Mouse (Mus musculus) ES-Bruce4 (cell line): ENCODE measurements around the gene Tamm41. TPM values are rescaled to one million over a fixed set of nuclear protein-coding genes. Genes with fewer than 3 reads are reported as not detected.

Experiments used
- H3K27ac ChIP-seq: 2 replicates; pipeline ENCODE4 v1.5.1; 2012; ENCODE audit warnings: low read length, inconsistent platforms; ENCODE audit not compliant: insufficient read depth
- H3K27me3 ChIP-seq: 2 replicates; pipeline ENCODE4 v1.6.1; 2012; ENCODE audit warnings: mild to moderate bottlenecking, low read length, inconsistent platforms; ENCODE audit not compliant: control insufficient read depth, poor library complexity, insufficient read depth, severe bottlenecking
- H3K36me3 ChIP-seq: 2 replicates; pipeline ENCODE4 v1.6.1; 2012; ENCODE audit warnings: inconsistent platforms, mild to moderate bottlenecking, low read length, moderate library complexity; ENCODE audit not compliant: control insufficient read depth, poor library complexity, insufficient read depth, severe bottlenecking
- H3K4me1 ChIP-seq: one replicate; pipeline ENCODE4 v1.8.1; 2011; ENCODE audit warnings: low read length; ENCODE audit not compliant: control insufficient read depth, insufficient read depth
- H3K4me3 ChIP-seq: 2 replicates; pipeline ENCODE4 v1.5.1; 2011; ENCODE audit warnings: low read depth, mild to moderate bottlenecking, low read length
- H3K9ac ChIP-seq: 2 replicates; pipeline ENCODE4 v1.6.1; 2012; ENCODE audit warnings: low read depth, mild to moderate bottlenecking, inconsistent platforms; ENCODE audit not compliant: poor library complexity, severe bottlenecking
- H3K9me3 ChIP-seq: replicated peaks from 2 replicates; pipeline ENCODE4 v1.6.1; 2012; ENCODE audit warnings: mild to moderate bottlenecking, low read length, inconsistent platforms; ENCODE audit not compliant: control insufficient read depth, poor library complexity, insufficient read depth, severe bottlenecking
- CTCF ChIP-seq: IDR thresholded peaks from one replicate; pipeline ENCODE4 v1.8.1; 2011; ENCODE audit warnings: low read depth, low read length
- EP300 ChIP-seq: IDR thresholded peaks from 2 replicates; pipeline ENCODE4 v1.6.1; 2011; ENCODE audit warnings: low read depth, low read length; ENCODE audit not compliant: insufficient read depth
- POLR2A ChIP-seq: IDR thresholded peaks from one replicate; pipeline ENCODE4 v1.8.1; 2011; ENCODE audit warnings: low read length; ENCODE audit not compliant: insufficient read depth
- polyA plus RNA-seq: library from polyadenylated mRNA; stranded (reverse); fragments of >200 nt; gene quantifications from 2 replicates; pipeline ENCODE4 v1.2.4, GENCODE M21; 2011; ENCODE audit warnings: low read depth; ENCODE audit not compliant: missing spikeins, insufficient read depth, insufficient read length

Gene Tamm41
- 58.2 and 60.3 TPM in 2 replicates for polyA plus RNA-seq

DNA sequence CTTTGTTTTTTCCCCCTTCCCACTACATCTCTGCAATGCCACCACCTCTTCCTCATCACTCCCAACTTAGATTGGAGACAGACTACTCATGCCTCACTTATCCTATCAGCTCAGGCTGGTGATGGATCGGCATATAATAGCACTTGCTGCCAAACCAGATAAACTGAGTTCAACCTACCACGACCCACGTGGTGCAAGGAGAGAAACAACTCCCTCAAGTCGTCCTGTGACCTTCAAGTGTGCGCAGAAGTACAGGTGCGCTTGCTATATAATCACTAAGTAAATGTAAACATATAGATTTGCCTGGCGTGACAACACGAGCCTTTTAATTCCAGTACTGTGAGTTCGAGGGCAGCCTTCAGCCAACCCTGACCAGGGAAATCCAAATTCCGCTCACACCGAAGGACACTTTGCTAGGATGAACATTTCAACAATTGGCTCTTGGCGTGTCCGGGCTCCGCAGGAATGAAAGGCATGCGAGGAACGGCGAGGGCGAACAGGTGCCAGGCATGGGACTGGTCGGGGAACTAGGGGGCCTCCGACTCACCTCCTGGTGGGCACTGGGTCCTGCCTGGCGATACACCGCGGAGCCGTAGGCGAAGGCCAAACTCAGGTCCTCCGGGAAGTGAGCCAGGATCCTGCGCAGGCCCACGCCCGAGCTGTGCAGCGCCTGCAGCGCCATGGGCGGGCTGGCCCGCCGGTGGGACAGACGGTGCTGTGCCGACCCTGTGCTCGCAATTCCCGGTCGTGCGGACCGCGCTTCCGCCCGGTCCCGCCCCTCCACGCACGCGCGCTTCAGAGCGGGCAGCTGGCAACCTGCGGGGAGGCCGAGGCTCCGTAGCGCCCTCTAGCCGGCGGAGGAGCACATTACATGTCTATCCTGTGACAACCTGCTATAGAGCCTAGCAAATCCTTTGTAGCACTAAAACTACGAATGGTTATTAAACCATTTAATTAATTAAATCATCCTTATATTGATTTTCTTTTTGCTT is at the start of gene Tamm41:
Gene Tamm41 (minus strand): TSS at position 774 of the 992 bp plus-strand sequence.
- peak within 1 kb of the TSS; percentile 76 for H3K9ac ChIP-seq
- no peak within 1 kb of the TSS for H3K27ac ChIP-seq
- TF ChIP-seq CTCF, result peak; percentile 92
- TF ChIP-seq POLR2A, result peak; percentile 87
- TF ChIP-seq EP300, result no peak

DNA sequence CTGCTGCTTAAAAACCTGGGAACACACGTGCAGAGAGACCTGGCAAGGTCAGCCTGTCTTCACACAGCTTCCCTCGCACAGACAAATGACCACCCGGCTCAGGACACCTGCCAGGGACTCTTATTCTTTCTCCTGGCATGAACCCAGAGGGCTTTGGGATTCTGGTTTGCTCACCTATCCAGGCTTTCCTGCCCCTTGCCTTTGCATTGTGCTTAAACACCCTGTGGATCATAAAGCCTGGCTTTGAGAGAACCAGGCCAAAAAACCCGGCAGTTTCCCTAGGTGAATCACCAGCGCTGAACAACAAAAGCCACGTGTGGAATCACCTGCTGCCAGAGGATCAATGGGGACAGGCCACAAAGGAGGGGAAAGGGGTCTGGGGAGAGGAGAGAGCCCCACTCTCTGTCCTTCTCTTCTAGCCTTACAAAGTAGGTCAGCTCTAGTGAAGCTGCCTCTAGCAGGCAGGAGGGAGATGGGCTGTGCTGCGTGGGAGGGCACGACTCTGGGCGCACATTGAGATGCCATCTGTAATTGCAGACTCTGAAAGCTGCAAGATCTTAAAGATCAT is 47.7 kb upstream of the Tamm41 start:
- Histone ChIP-seq H3K9me3 (no peaks in the 10 kb centered on the region), H3K4me1 (no peaks in the 10 kb centered on the region), H3K9ac (no peak overlapping the region), H3K27me3 (no peaks in the 10 kb centered on the region), H3K27ac (no peak overlapping the region), H3K36me3 (no peaks in the 10 kb centered on the region), H3K4me3 (no peak overlapping the region)
- TF ChIP-seq EP300 (no peak), CTCF (no peak), POLR2A (no peak)

More for the DNA sequence above, at the start of gene Tamm41:
- Histone ChIP-seq H3K27me3 (no peaks in the 10 kb centered on the region), H3K36me3 (peaks cover 18% of the 10 kb centered on the region), H3K4me3 (peak within 1 kb of the TSS; percentile 98), H3K9me3 (no peaks in the 10 kb centered on the region), H3K4me1 (no peaks in the 10 kb centered on the region)

- H3K27ac ChIP-seq, result peak overlapping the region; percentile 18; the same call in 1 of the 2 replicates
- peaks cover 1% of the 10 kb centered on the region for H3K4me1 ChIP-seq
- no peaks in the 10 kb centered on the region for H3K27me3 ChIP-seq
- no peaks in the 10 kb centered on the region for H3K36me3 ChIP-seq
- TF ChIP-seq POLR2A (no peak), EP300 (no peak; the same call in 1 of the 2 replicates), CTCF (no peak)
- no peaks in the 10 kb centered on the region for H3K9me3 ChIP-seq
- H3K9ac ChIP-seq, result no peak overlapping the region
- H3K4me3 ChIP-seq, result no peak overlapping the region
Observed at GRCm38 (mm10) chr6:115076781-115077575, 39.3 kb upstream of the Tamm41 start.

DNA sequence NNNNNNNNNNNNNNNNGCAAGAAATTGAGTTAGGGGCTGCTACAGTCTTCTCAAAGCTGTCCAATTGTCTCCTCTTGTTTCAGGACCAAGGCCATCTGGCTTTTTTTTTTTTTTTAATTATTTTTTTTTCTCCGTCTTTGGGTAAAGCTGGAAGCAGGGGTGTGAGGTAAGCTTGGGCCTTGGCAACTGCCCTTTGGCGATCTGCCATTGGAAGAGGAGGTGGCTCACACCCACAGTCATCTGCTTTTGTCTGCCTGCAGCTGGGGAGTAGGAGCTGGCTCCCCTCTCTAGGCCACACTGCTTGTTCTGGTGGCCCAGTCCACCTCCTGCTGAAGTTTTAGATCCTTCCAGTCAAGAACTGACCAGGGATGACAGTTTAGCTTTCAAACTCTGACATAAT is 34.3 kb upstream of the Tamm41 start:
- H3K9ac ChIP-seq, result no peak overlapping the region
- no peak overlapping the region for H3K4me3 ChIP-seq
- H3K4me1 ChIP-seq, result peaks cover 4% of the 10 kb centered on the region
- TF ChIP-seq EP300, result no peak
- no peak for TF ChIP-seq CTCF
- TF ChIP-seq POLR2A, result no peak
- H3K9me3 ChIP-seq, result no peaks in the 10 kb centered on the region
- H3K27me3 ChIP-seq, result no peaks in the 10 kb centered on the region
- H3K36me3 ChIP-seq, result no peaks in the 10 kb centered on the region
- H3K27ac ChIP-seq, result no peak overlapping the region

DNA sequence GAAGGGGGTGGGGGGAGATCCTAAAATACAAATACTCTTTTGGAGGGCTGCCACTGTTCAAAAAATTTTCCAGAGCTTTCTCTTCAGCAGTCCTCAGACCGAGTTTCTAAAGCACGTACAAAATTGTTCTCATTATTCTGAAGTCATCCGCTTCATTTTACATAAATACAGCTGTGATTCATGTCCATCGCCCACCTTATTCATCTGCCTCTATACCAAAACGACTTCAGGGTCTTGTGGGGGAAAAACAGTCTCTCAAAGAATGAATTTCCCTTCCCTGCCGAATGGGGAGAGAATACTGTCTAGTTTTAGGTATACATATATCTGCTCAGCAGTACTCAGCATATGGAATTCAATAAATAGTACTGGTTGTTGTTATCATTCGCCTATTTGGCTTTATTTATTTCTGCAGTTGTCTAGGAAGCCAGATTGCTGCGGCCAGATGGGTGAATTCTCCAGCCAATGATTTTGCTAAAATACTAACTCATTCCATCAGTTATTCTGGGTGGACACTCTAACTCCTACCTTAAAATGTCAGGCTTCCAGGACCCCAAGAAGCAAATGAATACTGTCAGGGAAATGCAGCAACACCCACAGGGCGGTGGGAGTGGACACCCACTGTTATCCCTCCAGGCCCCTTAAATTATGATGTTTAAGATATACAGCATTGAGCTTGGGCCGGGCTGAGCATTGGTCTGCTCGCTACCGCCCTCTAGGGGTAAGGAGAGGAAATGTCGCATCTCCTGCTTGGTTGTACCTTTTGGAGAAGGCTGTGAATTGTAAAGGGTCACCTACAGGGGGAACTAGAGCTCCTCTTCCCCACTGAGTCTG is 27.9 kb upstream of the Tamm41 start:
- no peaks in the 10 kb centered on the region for H3K9me3 ChIP-seq
- H3K9ac ChIP-seq, result no peak overlapping the region
- TF ChIP-seq CTCF (peak; percentile 98), EP300 (0 out of 2 replicates have a peak, but pooled peaks have one; percentile 27), POLR2A (no peak)
- H3K4me1 ChIP-seq, result peaks cover 4% of the 10 kb centered on the region
- H3K27ac ChIP-seq, result no peak overlapping the region
- H3K27me3 ChIP-seq, result no peaks in the 10 kb centered on the region; the same call in 1 of the 2 replicates
- H3K36me3 ChIP-seq, result no peaks in the 10 kb centered on the region
- no peak overlapping the region for H3K4me3 ChIP-seq
